Mouse (Mus musculus): ENCODE data around the gene Aup1. TPM values are rescaled to one million over a fixed set of nuclear protein-coding genes. Genes with fewer than 3 reads are reported as not detected.

Aup1 gene
- polyA plus RNA-seq, 1 experiment: 129 TPM

GRCm38 (mm10) chr6:83077630-83078323 is 23.5 kb downstream of the Aup1 start, which contains the start of gene Pcgf1:
TSS of gene Pcgf1 (plus strand) at chr6:83077869.
- peak within 1 kb of the TSS; percentile 76 for H3K4me3 ChIP-seq (ENCODE audit: insufficient read depth, low read length)
- no peaks in the 10 kb centered on the region for H3K4me1 ChIP-seq (ENCODE audit: control insufficient read depth, insufficient read depth, low read length)
- TF ChIP-seq POLR2A (IDR thresholded peaks at IDR 0.05; ENCODE audit: low read depth, low read length) (no peak; the same call in 1 of the 2 replicates), CTCF (IDR thresholded peaks at IDR 0.05; ENCODE audit: borderline replicate concordance, insufficient read depth, low read length) (no peak)
- H3K27ac ChIP-seq (ENCODE audit: insufficient read depth, low read length): peak within 1 kb of the TSS; percentile 84

GRCm38 (mm10) chr6:83078324-83078858 is 24.1 kb downstream of the Aup1 start:
- Histone ChIP-seq H3K4me3 (ENCODE audit: insufficient read depth, low read length) (peak overlapping the region; percentile 76), H3K4me1 (ENCODE audit: control insufficient read depth, insufficient read depth, low read length) (no peaks in the 10 kb centered on the region), H3K27ac (ENCODE audit: insufficient read depth, low read length) (peak overlapping the region; percentile 84)
- TF ChIP-seq POLR2A (IDR thresholded peaks at IDR 0.05; ENCODE audit: low read depth, low read length) (peak; percentile 62), CTCF (IDR thresholded peaks at IDR 0.05; ENCODE audit: borderline replicate concordance, insufficient read depth, low read length) (no peak)

GRCm38 (mm10) chr6:83080210-83080609 is 25.9 kb downstream of the Aup1 start:
- H3K4me1 ChIP-seq (ENCODE audit: control insufficient read depth, insufficient read depth, low read length): no peaks in the 10 kb centered on the region
- H3K27ac ChIP-seq (ENCODE audit: insufficient read depth, low read length): no peak overlapping the region

GRCm38 (mm10) chr6:83083497-83083896 is 29.2 kb downstream of the Aup1 start:
- TF ChIP-seq CTCF (IDR thresholded peaks at IDR 0.05; ENCODE audit: borderline replicate concordance, insufficient read depth, low read length) (no peak), POLR2A (IDR thresholded peaks at IDR 0.05; ENCODE audit: low read depth, low read length) (no peak)
- Histone ChIP-seq H3K4me1 (ENCODE audit: control insufficient read depth, insufficient read depth, low read length) (no peaks in the 10 kb centered on the region), H3K4me3 (ENCODE audit: insufficient read depth, low read length) (no peak overlapping the region), H3K27ac (ENCODE audit: insufficient read depth, low read length) (no peak overlapping the region)

More at GRCm38 (mm10) chr6:83080210-83080609, 25.9 kb downstream of the Aup1 start:
- TF ChIP-seq CTCF (IDR thresholded peaks at IDR 0.05; ENCODE audit: borderline replicate concordance, insufficient read depth, low read length): no peak
- no peak for TF ChIP-seq POLR2A (IDR thresholded peaks at IDR 0.05; ENCODE audit: low read depth, low read length)
- no peak overlapping the region for H3K4me3 ChIP-seq (ENCODE audit: insufficient read depth, low read length)

GRCm38 (mm10) chr6:83084477-83084876 is 30.2 kb downstream of the Aup1 start:
- no peaks in the 10 kb centered on the region for H3K4me1 ChIP-seq (ENCODE audit: control insufficient read depth, insufficient read depth, low read length)
- no peak overlapping the region for H3K4me3 ChIP-seq (ENCODE audit: insufficient read depth, low read length)
- peak; percentile 30; the same call in 1 of the 2 replicates for TF ChIP-seq POLR2A (IDR thresholded peaks at IDR 0.05; ENCODE audit: low read depth, low read length)
- no peak for TF ChIP-seq CTCF (IDR thresholded peaks at IDR 0.05; ENCODE audit: borderline replicate concordance, insufficient read depth, low read length)
- H3K27ac ChIP-seq (ENCODE audit: insufficient read depth, low read length): no peak overlapping the region

- H3K4me3 ChIP-seq (ENCODE audit: insufficient read depth, low read length): no peak within 1 kb of the TSS
- no peak for TF ChIP-seq CTCF (IDR thresholded peaks at IDR 0.05; ENCODE audit: borderline replicate concordance, insufficient read depth, low read length)
- no peak for TF ChIP-seq POLR2A (IDR thresholded peaks at IDR 0.05; ENCODE audit: low read depth, low read length)
- no peaks in the 10 kb centered on the region for H3K4me1 ChIP-seq (ENCODE audit: control insufficient read depth, insufficient read depth, low read length)
- H3K27ac ChIP-seq (ENCODE audit: insufficient read depth, low read length): no peak within 1 kb of the TSS
Observed at GRCm38 (mm10) chr6:83086121-83087035, 32.1 kb downstream of the Aup1 start, which contains the start of gene Lbx2. TSS of gene Lbx2 (plus strand) at chr6:83086367.

GRCm38 (mm10) chr6:83087205-83087925 is 33.0 kb downstream of the Aup1 start:
- Histone ChIP-seq H3K4me3 (ENCODE audit: insufficient read depth, low read length) (no peak overlapping the region), H3K27ac (ENCODE audit: insufficient read depth, low read length) (no peak overlapping the region), H3K4me1 (ENCODE audit: control insufficient read depth, insufficient read depth, low read length) (no peaks in the 10 kb centered on the region)
- TF ChIP-seq CTCF (IDR thresholded peaks at IDR 0.05; ENCODE audit: borderline replicate concordance, insufficient read depth, low read length) (no peak), POLR2A (IDR thresholded peaks at IDR 0.05; ENCODE audit: low read depth, low read length) (no peak)

GRCm38 (mm10) chr6:83087926-83088260 is 33.6 kb downstream of the Aup1 start:
- TF ChIP-seq POLR2A (IDR thresholded peaks at IDR 0.05; ENCODE audit: low read depth, low read length): no peak
- TF ChIP-seq CTCF (IDR thresholded peaks at IDR 0.05; ENCODE audit: borderline replicate concordance, insufficient read depth, low read length): no peak
- no peak overlapping the region for H3K27ac ChIP-seq (ENCODE audit: insufficient read depth, low read length)
- no peak overlapping the region for H3K4me3 ChIP-seq (ENCODE audit: insufficient read depth, low read length)
- no peaks in the 10 kb centered on the region for H3K4me1 ChIP-seq (ENCODE audit: control insufficient read depth, insufficient read depth, low read length)

All from embryonic fibroblast, embryonic 13.5 days (primary cell).